Mouse (Mus musculus) stomach, postnatal 0 days (tissue): ENCODE measurements at regions not wholly inside any gene's neighbourhood (a gene's known extent, or its start where the extent isn't known, plus 50 kb on each side); places are given as distances from the start of the nearest gene placed in this dataset.

Experiments
- ATAC-seq: fragments of 200-750 bp; cut with Nextera tagmentation; 2 replicates; pipeline ENCODE4 v1.8.0; 2017; ENCODE audit not compliant: low FRiP score, low TSS enrichment
- DNase-seq: peaks from one replicate; pipeline ENCODE4 v3.0.0-alpha.2; 2016; ENCODE audit warnings: low spot score
- H3K27ac ChIP-seq: fragments of 300-500 bp; sonication (generic); replicated peaks from 2 replicates; pipeline ENCODE4 v1.5.1; 2014; ENCODE audit warnings: mild to moderate bottlenecking, control low read depth
- H3K27me3 ChIP-seq: fragments of 300-500 bp; sonication (generic); 2 replicates; pipeline ENCODE4 v1.6.1; 2014; ENCODE audit warnings: low read length; ENCODE audit not compliant: control insufficient read depth, insufficient read depth
- H3K36me3 ChIP-seq: fragments of 300-500 bp; sonication (generic); 2 replicates; pipeline ENCODE4 v1.6.1; 2014; ENCODE audit warnings: low read length, mixed read lengths; ENCODE audit not compliant: control insufficient read depth, insufficient read depth
- H3K4me1 ChIP-seq: fragments of 300-500 bp; sonication (generic); replicated peaks from 2 replicates; pipeline ENCODE4 v1.6.1; 2014; ENCODE audit warnings: antibody characterized with exemption; ENCODE audit not compliant: control insufficient read depth, insufficient read depth
- H3K4me2 ChIP-seq: fragments of 300-500 bp; sonication (generic); replicated peaks from 2 replicates; pipeline ENCODE4 v1.6.1; 2014; ENCODE audit warnings: low read depth, mild to moderate bottlenecking, control low read depth, moderate library complexity
- H3K4me3 ChIP-seq: fragments of 300-500 bp; sonication (generic); 2 replicates; pipeline ENCODE4 v1.5.1; 2014; ENCODE audit warnings: low read depth, low read length, control low read depth
- H3K9ac ChIP-seq: fragments of 300-500 bp; sonication (generic); 2 replicates; pipeline ENCODE4 v1.6.1; 2014; ENCODE audit warnings: mild to moderate bottlenecking, low read length, control low read depth, mixed read lengths
- H3K9me3 ChIP-seq: fragments of 300-500 bp; sonication (generic); 2 replicates; pipeline ENCODE4 v1.6.1; 2016; ENCODE audit warnings: low read length; ENCODE audit not compliant: control insufficient read depth
- CTCF ChIP-seq: IDR thresholded peaks from 2 replicates; pipeline ENCODE4 v1.5.1; 2016; ENCODE audit warnings: antibody characterized with exemption, low read depth, mild to moderate bottlenecking, moderate library complexity
- EP300 ChIP-seq: optimal IDR thresholded peaks from 2 replicates; pipeline ENCODE3; 2016; ENCODE audit warnings: antibody characterized with exemption
- WGBS: fragments of 180-500 bp; shearing (Covaris S2); extraction: QIAGEN DNeasy Blood & Tissue Kit; methylation state at CpG from one replicate; pipeline ENCODE4 v1.1.7; 2014; 5-methylcytosine and 5-hydroxymethylcytosine counted together

GRCm38 (mm10) chr3:10697698-10698452 lies 362.4 kb upstream of the Gm38303 start:
- ATAC-seq (no peak), DNase-seq (no peak)
- H3K36me3 ChIP-seq = no peaks in the 10 kb centered on the region
- TF ChIP-seq CTCF (no peak), EP300 (no peak)
- 78% methylated on average over 7 of the region's 7 CpGs for WGBS
- no peak overlapping the region for H3K4me2 ChIP-seq
- no peak overlapping the region for H3K9ac ChIP-seq
- no peaks in the 10 kb centered on the region for H3K27me3 ChIP-seq
- no peaks in the 10 kb centered on the region for H3K4me1 ChIP-seq
- H3K9me3 ChIP-seq = no peaks in the 10 kb centered on the region
- H3K27ac ChIP-seq = no peak overlapping the region
- H3K4me3 ChIP-seq = no peak overlapping the region

- Histone ChIP-seq H3K4me2 (no peak overlapping the region), H3K27me3 (no peaks in the 10 kb centered on the region), H3K9ac (no peak overlapping the region), H3K36me3 (no peaks in the 10 kb centered on the region), H3K4me1 (no peaks in the 10 kb centered on the region), H3K9me3 (no peaks in the 10 kb centered on the region), H3K4me3 (no peak overlapping the region), H3K27ac (no peak overlapping the region)
- ATAC-seq = no peak
- no peak for TF ChIP-seq EP300
- TF ChIP-seq CTCF = no peak
- no peak for DNase-seq
- WGBS = 40% methylated on average over 4 of the region's 4 CpGs
These were observed 350.0 kb upstream of the Gm38303 start for GRCm38 (mm10) chr3:10685501-10685951.

GRCm38 (mm10) chr3:10684885-10685500 lies 349.5 kb upstream of the Gm38303 start:
- Histone ChIP-seq H3K9ac (no peak overlapping the region), H3K4me2 (no peak overlapping the region), H3K9me3 (no peaks in the 10 kb centered on the region), H3K36me3 (no peaks in the 10 kb centered on the region), H3K27me3 (no peaks in the 10 kb centered on the region), H3K4me1 (no peaks in the 10 kb centered on the region), H3K4me3 (no peak overlapping the region), H3K27ac (no peak overlapping the region)
- ATAC-seq = no peak
- WGBS = 58% methylated on average over 6 of the region's 6 CpGs
- peak; percentile 84 for TF ChIP-seq CTCF
- TF ChIP-seq EP300 = no peak
- DNase-seq = peak; percentile 44

DNA sequence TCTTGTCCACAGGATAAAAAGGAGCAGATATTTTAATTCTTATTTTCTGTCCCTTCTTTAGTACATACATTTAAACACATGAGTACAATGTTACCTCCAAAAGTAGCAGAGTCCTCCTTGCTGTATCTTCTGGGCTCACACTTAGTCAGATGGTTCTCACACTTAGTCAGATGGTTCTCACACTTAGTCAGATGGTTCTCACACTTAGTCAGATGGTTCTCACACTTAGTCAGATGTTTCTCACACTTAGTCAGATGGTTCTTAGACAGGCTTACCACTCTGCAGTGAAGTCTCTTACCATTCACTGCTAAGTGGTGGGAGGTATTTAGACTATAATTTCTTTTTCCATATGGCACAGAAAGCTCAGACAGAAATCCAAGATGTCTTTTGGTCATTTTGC lies 346.5 kb upstream of the Gm38303 start:
- Histone ChIP-seq H3K4me3 (no peak overlapping the region), H3K9me3 (no peaks in the 10 kb centered on the region), H3K4me2 (no peak overlapping the region), H3K36me3 (no peaks in the 10 kb centered on the region), H3K27ac (no peak overlapping the region), H3K27me3 (no peaks in the 10 kb centered on the region), H3K4me1 (no peaks in the 10 kb centered on the region), H3K9ac (no peak overlapping the region)
- ATAC-seq (no peak), DNase-seq (no peak)
- TF ChIP-seq CTCF (no peak), EP300 (no peak)

GRCm38 (mm10) chr3:10647975-10648511 lies 312.6 kb upstream of the Gm38303 start:
- no peak for TF ChIP-seq EP300
- no peak for TF ChIP-seq CTCF
- Histone ChIP-seq H3K9ac (no peak overlapping the region), H3K9me3 (no peaks in the 10 kb centered on the region), H3K36me3 (no peaks in the 10 kb centered on the region), H3K4me2 (no peak overlapping the region), H3K4me1 (no peaks in the 10 kb centered on the region), H3K27ac (no peak overlapping the region), H3K27me3 (no peaks in the 10 kb centered on the region), H3K4me3 (no peak overlapping the region)
- 78% methylated on average over 3 of the region's 3 CpGs for WGBS
- DNase-seq (no peak), ATAC-seq (no peak)
